Mouse (Mus musculus) kidney, adult 11 months (tissue): ENCODE results near the gene Lig4.

ENCODE experiments used
- DNase-seq: peaks from one replicate; pipeline ENCODE4 v3.0.0; 2022

The Lig4 gene

GRCm38 (mm10) chr8:9929746-9930445, 47.6 kb downstream of the Lig4 start:
- no peak for DNase-seq
